Mouse (Mus musculus): ENCODE results near the gene 4930544G11Rik. TPM values are rescaled to one million over a fixed set of nuclear protein-coding genes. Genes with fewer than 3 reads are reported as not detected.

Gene 4930544G11Rik
- total RNA-seq (2022): not detected

DNA sequence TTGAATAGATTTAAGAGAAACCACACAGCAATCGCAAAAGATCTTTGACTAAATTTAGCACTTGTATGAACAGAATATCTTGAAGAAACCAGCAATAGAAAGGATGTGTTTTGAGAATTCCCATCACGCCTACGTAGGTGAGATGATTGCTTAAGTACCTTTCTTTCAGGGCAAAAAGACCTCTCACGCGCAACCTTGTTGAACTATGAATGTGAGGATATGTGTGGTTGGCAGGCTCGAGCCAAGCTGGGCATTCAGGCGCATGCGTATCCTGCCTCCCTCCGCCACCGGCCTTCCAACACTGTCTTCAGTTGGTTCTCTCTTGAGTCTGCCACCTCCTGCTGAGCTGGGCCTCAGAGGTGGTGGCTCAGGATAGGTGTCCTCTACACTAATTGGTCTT, at the start of gene 4930544G11Rik:
Gene 4930544G11Rik, plus strand, starts transcription at position 301 of the 400 bp plus-strand sequence.
- no peak for DNase-seq (ENCODE audit: low spot score)

DNA sequence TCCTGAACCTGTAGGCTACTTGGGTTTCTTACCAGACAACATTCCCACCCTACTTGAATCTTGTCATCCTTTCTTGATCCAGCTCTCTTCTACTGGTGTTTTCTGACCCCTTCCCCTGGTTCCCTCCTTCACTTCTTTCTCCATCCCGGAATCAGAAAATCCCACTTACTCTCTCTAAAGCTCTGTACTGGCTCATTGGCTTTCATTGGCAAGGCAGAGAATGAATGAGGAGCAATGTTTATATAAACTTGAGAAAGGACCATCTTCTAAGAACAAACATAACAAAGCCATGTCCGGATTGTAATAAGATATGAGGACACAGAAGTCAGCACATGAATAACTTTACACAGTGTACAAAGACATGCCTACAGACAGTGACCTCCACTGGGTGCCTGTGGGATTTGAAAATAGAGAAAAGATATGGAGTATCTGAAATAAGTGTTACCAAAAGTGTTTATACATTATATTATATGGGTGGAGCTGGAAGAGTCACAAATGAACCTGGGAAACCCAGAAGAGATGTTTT, 45.7 kb upstream of the 4930544G11Rik start:
- no peak for DNase-seq (ENCODE audit: low spot score)

GRCm38 (mm10) chr6:65915421-65915820, 37.0 kb upstream of the 4930544G11Rik start:
- no peak for DNase-seq (ENCODE audit: low spot score)

- no peak for DNase-seq (ENCODE audit: low spot score)
These were observed 30.7 kb upstream of the 4930544G11Rik start for GRCm38 (mm10) chr6:65921703-65922102.

DNA sequence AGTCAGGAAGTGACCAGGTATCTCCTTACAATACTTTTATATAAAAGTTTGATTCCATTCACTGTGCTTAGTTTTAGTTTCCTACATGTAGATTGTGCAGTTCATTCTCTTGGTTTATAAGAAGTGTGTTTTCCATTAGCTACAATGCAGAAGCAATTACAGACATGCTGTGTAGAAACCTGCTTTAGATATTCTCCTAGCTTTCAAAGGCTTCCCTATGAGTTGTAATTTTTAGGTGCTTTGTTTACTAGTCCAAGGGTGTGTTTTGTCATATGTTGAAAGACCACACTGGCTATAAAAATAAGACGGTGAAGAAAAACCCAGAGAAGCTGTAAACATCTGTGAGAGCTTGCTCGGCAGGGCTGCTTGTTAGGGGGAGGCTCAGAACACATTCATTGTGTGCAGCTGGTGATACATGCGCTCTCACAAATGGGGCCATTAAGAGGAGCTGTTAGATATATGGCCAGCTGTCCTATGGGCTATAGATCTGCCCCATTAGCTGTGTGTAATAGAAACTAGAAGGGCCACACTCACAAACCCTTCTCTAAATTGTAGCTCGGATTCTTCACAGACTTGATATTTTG, 28.8 kb upstream of the 4930544G11Rik start:
- DNase-seq (ENCODE audit: low spot score): no peak

DNA sequence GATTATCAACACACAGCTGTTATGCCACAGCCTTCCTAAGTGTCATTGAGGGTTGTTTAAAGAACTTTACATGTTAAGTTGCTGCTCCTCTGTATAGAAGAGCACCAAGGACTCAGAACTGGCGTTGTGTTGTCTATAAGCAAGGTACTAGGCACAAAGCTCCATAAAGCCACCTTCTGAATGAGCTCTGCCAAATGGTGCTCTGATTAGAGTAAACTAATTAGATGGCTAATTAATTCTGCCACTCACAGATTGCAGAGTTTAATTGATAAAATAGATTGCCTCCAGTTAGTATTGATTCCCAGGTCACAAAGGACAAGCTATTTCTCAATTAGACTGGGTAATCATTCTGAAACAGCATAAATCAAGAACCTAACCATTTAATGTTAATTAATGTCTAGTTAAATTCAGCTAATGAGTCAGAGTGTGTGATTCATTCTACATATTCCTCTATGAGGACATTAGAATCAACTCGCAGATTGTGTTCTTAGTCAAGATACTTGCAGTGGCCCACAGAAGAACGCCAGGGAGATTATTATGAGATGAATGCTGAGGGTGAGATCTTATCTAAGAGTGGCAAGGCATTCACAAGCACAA, 26.6 kb upstream of the 4930544G11Rik start:
- DNase-seq (ENCODE audit: low spot score): no peak

DNA sequence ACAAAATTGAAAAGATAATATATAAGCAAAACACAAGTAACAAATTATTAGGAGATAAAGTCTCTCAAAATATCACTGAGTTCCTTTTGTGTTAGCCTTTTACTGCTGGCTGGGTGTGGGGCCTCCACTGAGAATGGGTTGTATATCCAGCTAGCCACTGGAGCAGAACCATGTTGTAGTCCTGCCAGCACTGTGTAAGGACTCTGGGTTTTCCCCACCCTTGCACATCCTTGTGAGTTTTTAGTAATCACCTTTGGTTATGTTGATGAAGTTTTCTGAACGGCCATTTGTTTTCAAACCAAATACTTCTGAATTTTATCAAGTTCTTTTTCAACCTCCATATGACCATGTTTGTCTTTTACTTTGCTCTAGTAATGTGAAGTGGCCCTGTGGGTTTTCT, 21.9 kb upstream of the 4930544G11Rik start:
- DNase-seq (ENCODE audit: low spot score): no peak

DNA sequence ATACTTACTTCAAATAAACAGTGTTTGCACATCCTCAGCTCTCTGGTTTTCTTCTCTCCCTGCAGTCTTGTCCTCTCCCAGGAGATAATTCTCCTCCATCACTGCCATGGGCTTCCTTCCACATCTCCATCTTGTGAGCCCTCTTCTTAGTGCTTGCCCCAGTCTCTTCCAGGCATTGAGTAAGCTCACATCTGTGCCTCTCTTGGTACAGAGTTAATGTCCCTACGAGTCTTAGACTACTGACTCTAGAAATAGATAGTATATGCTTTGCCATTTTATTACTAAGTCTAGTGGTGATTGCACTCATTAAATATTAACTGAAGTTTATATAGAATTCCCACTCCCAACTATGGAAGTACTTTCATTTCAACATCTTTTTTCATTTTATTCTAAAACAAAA, 19.6 kb upstream of the 4930544G11Rik start:
- no peak for DNase-seq (ENCODE audit: low spot score)

GRCm38 (mm10) chr6:65933177-65933576, 19.2 kb upstream of the 4930544G11Rik start:
- no peak for DNase-seq (ENCODE audit: low spot score)

GRCm38 (mm10) chr6:65935566-65936281, 16.7 kb upstream of the 4930544G11Rik start:
- DNase-seq (ENCODE audit: low spot score): no peak

GRCm38 (mm10) chr6:65950492-65950891, 1.9 kb upstream of the 4930544G11Rik start:
- no peak for DNase-seq (ENCODE audit: low spot score)

DNA sequence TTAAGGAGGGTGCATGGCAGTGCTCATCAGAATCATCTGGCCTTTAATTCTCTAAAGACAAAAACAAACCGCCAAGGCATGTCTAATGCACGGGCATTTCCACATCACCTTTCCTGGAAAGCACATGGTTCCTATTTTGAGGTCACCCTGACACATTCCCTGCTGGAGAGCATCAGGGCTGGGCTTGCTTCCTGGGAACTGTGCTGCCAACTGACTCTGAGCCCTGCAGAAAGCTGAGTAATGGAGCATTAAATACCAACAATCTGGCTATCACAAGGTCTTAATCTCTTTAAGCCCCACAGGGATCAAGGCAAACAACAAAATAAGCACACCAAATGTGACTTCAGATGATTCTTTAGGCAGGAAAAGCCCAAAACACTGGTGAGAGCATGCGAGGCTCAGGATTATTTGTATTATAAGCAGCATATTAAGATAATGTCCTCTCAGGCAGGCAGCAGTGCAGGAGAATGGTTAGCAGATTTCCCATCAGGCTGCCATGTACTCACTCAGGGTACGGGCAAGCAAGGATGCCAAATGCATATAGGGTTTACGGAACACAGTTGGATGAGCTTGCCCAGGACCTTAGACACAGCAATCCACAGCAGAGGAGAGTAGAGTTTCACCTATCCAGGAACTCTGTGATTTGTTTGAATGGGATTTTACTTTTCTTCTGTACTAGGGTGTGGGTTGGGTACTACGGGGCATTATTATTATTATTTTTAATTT, 17.1 kb downstream of the 4930544G11Rik start:
- no peak for DNase-seq (ENCODE audit: low spot score)

- DNase-seq (ENCODE audit: low spot score): no peak
These were observed 18.0 kb downstream of the 4930544G11Rik start for GRCm38 (mm10) chr6:65970410-65970809.

DNA sequence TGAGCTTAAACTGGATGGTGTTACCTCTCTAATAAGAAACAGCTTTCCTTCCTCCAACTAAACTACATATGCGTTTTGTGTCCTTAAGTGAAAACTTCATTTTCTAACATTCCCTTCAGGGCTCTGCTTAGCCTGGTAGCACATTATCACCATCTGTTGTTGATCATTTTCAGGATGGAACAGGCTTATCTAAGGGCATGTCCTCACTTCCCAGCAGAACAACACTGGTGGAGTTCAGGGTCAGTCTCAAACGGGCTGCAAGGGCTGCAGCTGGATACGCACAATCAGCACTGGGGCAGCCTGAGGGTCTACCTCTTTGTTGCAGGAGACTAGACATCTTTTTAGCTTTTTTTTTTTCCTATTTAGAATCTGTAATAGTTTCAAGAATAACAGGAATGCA, 39.7 kb downstream of the 4930544G11Rik start:
- no peak for DNase-seq (ENCODE audit: low spot score)

DNA sequence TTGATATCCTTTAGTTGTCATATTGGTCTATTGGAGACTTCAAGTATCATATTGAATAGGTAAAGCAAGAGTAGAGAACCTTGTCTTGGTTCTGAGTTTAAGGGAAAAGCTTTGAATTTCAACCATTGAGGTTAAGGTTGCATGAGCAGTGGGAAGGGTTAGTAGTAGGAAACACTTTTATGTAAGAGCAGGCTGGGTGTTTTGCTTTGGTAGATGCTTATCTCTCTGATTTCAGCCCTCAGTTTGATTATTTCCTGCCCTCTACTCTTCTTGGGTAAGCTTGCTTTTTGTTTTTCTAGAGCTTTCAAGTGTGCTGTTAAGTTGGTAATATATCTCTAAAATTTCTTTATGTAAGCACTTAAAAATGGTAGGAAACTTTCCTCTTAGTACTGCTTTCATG, 45.9 kb downstream of the 4930544G11Rik start:
- DNase-seq (ENCODE audit: low spot score): no peak

Other genes starting within 250 kb of the 4930544G11Rik start
- gene Prdm5, start 173.6 kb upstream of the 4930544G11Rik start, total RNA-seq (2022): 10 to 100 TPM in 1 of 4 experiments, 1 to 10 TPM in 3; 5.2 to 10.1 (median 8.9) TPM

Measured in heart, adult 8-10 months (tissue).